Mouse (Mus musculus) left cerebral cortex, postnatal 10 days (tissue): ENCODE data around the gene Bpifb4. TPM values are rescaled to one million over a fixed set of nuclear protein-coding genes. Genes with fewer than 3 reads are reported as not detected.

Source experiments
- DNase-seq, 2 experiments: peaks; one replicate each; pipeline ENCODE4 v3.0.0; 2021 to 2022; ENCODE audit warnings: low spot score in 2 of 2, mixed read lengths in 1 of 2; ENCODE audit errors: extremely low spot score in 1 of 2
- intact Hi-C: fragments of 180-260 bp; cut with DNase I; formaldehyde crosslinking; loops from one replicate; pipeline ENCODE4 v1.15.1; 2025
- total RNA-seq, 2 experiments: library from RNA; stranded (reverse); gene quantifications; 2 replicates each; pipeline ENCODE4 v1.2.3; 2021

The Bpifb4 gene
- total RNA-seq, 2 experiments from 2014 or later = not detected

DNA sequence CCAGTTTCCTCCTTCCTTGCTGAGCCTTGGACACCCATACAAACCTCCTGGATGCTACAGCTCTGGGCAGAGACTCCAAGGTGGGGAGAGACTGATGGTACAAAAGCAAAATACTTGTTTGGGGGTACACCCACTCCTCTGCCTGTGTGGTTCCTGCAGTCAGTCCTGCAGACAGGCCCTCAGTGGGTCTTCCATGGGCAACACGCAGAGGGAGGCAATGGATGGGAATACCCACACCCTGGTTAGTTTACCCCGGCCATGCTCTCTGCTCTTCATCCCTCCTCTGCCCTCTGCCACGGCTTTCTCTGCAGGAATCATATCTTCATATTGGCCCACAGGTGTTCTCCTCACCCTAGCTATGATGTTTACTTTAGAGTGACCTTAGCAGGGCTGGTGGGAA is 62.5 kb downstream of the Bpifb4 start:
- intact Hi-C loops = no loop called here
- DNase-seq = no peak

DNA sequence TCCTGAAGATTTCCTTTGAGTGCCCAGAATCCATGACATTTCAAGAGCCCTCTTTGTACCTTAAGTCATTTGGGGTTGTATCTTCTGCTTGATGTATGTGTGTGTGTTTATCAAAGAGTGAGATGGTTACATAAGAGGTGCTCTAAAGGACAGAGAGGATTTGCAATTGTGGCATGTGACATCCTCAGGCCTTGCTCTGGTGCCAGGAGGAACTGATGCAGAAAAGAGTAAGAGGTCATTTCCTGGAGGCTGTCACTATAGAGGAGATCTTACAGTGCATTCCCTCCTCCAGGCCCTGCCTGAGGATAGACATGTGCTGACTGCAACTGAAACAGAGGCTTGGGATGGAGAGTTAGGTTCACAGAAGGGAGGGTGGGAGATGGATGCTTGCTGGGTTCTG is 63.0 kb downstream of the Bpifb4 start:
- intact Hi-C loops = no loop called here
- no peak for DNase-seq

DNA sequence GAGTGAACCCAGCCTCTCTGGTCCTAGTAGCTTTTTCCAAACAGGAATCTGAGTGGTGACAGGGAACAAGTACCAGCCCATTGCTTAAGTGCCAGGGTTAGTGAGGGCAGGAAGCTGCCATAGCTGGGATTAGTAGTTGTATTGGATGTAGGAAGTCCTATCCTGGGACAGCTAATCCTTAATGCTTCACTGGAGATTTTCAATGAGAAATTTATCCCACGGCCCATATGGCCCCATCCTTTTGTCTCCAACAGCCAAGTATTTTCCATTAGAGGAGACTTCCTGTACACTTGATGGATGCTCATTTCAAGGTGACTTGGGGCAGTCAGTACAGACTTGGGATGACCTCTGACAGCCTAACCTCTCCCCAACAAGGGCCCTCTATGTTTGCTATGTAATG is 66.4 kb downstream of the Bpifb4 start:
- intact Hi-C loops = no loop called here
- DNase-seq = no peak

GRCm38 (mm10) chr2:154005094-154005493 is 67.1 kb downstream of the Bpifb4 start:
- intact Hi-C loops = no loop called here
- DNase-seq = no peak

DNA sequence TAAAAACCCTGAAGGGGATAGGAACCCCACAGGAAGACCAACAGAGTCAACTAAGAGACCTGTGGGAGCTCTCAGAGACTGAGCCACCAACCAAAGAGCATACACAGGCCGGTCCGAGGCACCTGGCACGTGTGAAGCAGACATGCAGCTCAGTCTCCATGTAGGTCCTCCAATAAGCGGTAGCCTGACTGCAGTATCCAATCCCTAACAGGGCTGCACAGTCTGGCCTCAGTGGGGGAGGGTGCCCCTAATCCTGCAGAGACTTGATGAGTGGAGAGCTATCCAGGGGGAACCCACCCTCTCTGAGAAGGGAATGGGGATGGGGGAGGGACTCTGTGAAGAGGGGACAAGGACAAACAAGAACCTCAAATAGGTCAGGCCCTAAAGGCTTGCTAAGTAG is 67.7 kb downstream of the Bpifb4 start:
- intact Hi-C loops = no loop called here
- no peak for DNase-seq

DNA sequence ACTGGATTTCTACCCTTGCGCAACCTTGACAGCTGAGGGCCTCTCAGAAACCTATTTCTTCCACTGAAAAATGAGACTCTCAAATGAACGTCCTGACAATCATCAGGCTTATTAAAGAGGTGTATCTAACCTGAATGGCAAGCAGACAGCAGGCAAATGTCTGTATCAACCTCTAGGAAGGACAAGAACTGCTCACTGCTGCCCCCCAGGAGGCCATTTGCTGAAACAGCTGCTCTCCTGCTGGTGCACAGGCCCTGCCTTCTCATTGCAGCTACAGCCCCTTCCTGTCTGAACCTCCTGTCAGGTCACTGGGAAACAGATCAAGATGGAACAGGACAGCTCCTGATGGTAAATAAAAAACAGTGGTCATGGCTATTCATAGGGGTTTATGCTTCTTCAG is 68.3 kb downstream of the Bpifb4 start:
- intact Hi-C loops = no loop called here
- no peak for DNase-seq

DNA sequence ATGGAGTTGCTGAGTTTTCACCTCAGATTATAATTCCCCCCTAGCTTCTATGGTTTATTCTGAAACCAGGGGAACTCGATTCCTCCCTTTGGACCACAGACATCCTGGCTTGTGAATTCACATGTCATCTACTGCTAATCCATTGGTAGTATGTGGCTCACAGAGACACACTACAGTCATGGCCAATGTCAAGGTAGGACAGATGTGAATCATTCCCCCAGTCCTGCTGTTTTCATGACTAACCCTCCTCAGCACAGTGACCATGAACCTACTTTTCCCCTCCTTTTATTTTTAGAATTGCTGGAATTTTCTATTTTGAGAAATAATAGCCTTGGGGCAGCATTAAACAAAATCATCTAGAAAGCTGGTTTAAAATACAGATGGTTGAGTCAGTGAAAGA is 69.4 kb downstream of the Bpifb4 start:
- no peak for DNase-seq
- intact Hi-C loops = no loop called here

GRCm38 (mm10) chr2:154007965-154008364 is 70.0 kb downstream of the Bpifb4 start, which contains the start of gene Bpifa2:
Gene Bpifa2, plus strand, starts transcription at chr2:154008265.
- DNase-seq = no peak
- intact Hi-C loops = no loop called here

Other genes with a start within 250 kb of the Bpifb4 start
- under 1 TPM in 1 of 2 experiments, not detected in 1; 0.17 TPM for gene Dnmt3c, start 241.6 kb upstream of the Bpifb4 start, total RNA-seq
- gene Mapre1, start 196.9 kb upstream of the Bpifb4 start, total RNA-seq = 100 to 1,000 TPM; 183 to 200 TPM
- under 1 TPM; 0.45 to 0.56 TPM for gene Efcab8, start 158.3 kb upstream of the Bpifb4 start, total RNA-seq
- not detected for gene Sun5, start 67.1 kb upstream of the Bpifb4 start, total RNA-seq
- not detected for gene Bpifb2, start 63.2 kb upstream of the Bpifb4 start, total RNA-seq
- not detected for gene Bpifb6, start 37.8 kb upstream of the Bpifb4 start, total RNA-seq
- gene Bpifb3, start 20.0 kb upstream of the Bpifb4 start, total RNA-seq = not detected
- gene Bpifa6, start 36.7 kb downstream of the Bpifb4 start, total RNA-seq = not detected
- not detected for gene Bpifa2, start 70.1 kb downstream of the Bpifb4 start, total RNA-seq
- not detected for gene Bpifa3, start 192.1 kb downstream of the Bpifb4 start, total RNA-seq
- gene Bpifa1, start 204.7 kb downstream of the Bpifb4 start, total RNA-seq = not detected
- gene Bpifa5, start 224.4 kb downstream of the Bpifb4 start, total RNA-seq = not detected